Mouse (Mus musculus) heart, postnatal 0 days (tissue): Measurements from ENCODE around the gene Gapvd1. TPM values are rescaled to one million over a fixed set of nuclear protein-coding genes. Genes with fewer than 3 reads are reported as not detected.

ENCODE experiments used
- ATAC-seq: fragments of 200-750 bp; cut with Nextera tagmentation; 2 replicates; pipeline ENCODE4 v1.8.0; 2017; ENCODE audit warnings: low read depth, moderate number of reproducible peaks, moderate library complexity; ENCODE audit not compliant: insufficient read depth
- DNase-seq: peaks from one replicate; pipeline ENCODE4 v3.0.0-alpha.2; 2016; ENCODE audit warnings: low spot score
- H3K27ac ChIP-seq: fragments of 300-500 bp; sonication (generic); 2 replicates; pipeline ENCODE4 v1.5.1; 2014; ENCODE audit warnings: low read depth, mild to moderate bottlenecking
- H3K27me3 ChIP-seq: fragments of 300-500 bp; sonication (generic); 2 replicates; pipeline ENCODE4 v1.6.1; 2014; ENCODE audit warnings: low read length, mixed read lengths; ENCODE audit not compliant: control insufficient read depth, insufficient read depth
- H3K36me3 ChIP-seq: fragments of 300-500 bp; sonication (generic); replicated peaks from 2 replicates; pipeline ENCODE4 v1.6.1; 2014; ENCODE audit warnings: low read length, mixed read lengths; ENCODE audit not compliant: control insufficient read depth, insufficient read depth
- H3K4me1 ChIP-seq: fragments of 300-500 bp; sonication (generic); 2 replicates; pipeline ENCODE4 v1.6.1; 2014; ENCODE audit warnings: antibody characterized with exemption; ENCODE audit not compliant: control insufficient read depth, insufficient read depth
- H3K4me2 ChIP-seq: fragments of 300-500 bp; sonication (generic); 2 replicates; pipeline ENCODE4 v1.6.1; 2014; ENCODE audit warnings: low read depth, mild to moderate bottlenecking, low read length, moderate library complexity
- H3K4me3 ChIP-seq: fragments of 300-500 bp; sonication (generic); 2 replicates; pipeline ENCODE4 v1.5.1; 2014; ENCODE audit warnings: low read depth, low read length
- H3K9ac ChIP-seq: fragments of 300-500 bp; sonication (generic); replicated peaks from 2 replicates; pipeline ENCODE4 v1.6.1; 2014; ENCODE audit warnings: low read depth, low read length, mixed read lengths
- H3K9me3 ChIP-seq: fragments of 300-500 bp; sonication (generic); replicated peaks from 2 replicates; pipeline ENCODE4 v1.6.1; 2016; ENCODE audit warnings: low read length; ENCODE audit not compliant: control insufficient read depth
- CTCF ChIP-seq: IDR thresholded peaks from 2 replicates; pipeline ENCODE4 v1.5.1; 2016; ENCODE audit warnings: antibody characterized with exemption, control low read depth, low read depth
- EP300 ChIP-seq: IDR thresholded peaks from 2 replicates; pipeline ENCODE4 v1.6.1; 2016; ENCODE audit warnings: antibody characterized with exemption, low read depth
- WGBS: fragments of 180-500 bp; shearing (Covaris S2); extraction: QIAGEN DNeasy Blood & Tissue Kit; methylation state at CpG from one replicate; pipeline ENCODE4 v1.1.7; 2014; 5-methylcytosine and 5-hydroxymethylcytosine counted together
- polyA plus RNA-seq: library from polyadenylated mRNA; unstranded; fragments of >200 nt; fragmentation: Nextera tagmentation; extraction: Ambion mirVana; gene quantifications from 2 replicates; pipeline ENCODE4 v1.2.1, GENCODE M21; 2015
- total RNA-seq: library from RNA; depleted of rRNA; stranded (reverse); fragments of >200 nt; gene quantifications from 2 replicates; pipeline ENCODE4 v1.2.3, GENCODE M21; 2014; ENCODE audit warnings: low replicate concordance; rRNA removed

The Gapvd1 gene
- total and polyA plus RNA-seq, 2 experiments from 2014 or later: 29.7 to 43.4 TPM

GRCm38 (mm10) chr2:34632051-34632450 is 123.0 kb downstream of the Gapvd1 start:
- Histone ChIP-seq H3K4me3 (no peak overlapping the region), H3K27ac (no peak overlapping the region), H3K4me1 (no peaks in the 10 kb centered on the region), H3K36me3 (no peaks in the 10 kb centered on the region), H3K9ac (no peak overlapping the region), H3K9me3 (no peaks in the 10 kb centered on the region), H3K27me3 (no peaks in the 10 kb centered on the region), H3K4me2 (no peak overlapping the region)
- no peak for ATAC-seq
- 80% methylated on average over 12 of the region's 12 CpGs for WGBS
- no peak for TF ChIP-seq CTCF
- no peak for TF ChIP-seq EP300
- no peak for DNase-seq

GRCm38 (mm10) chr2:34630445-34630844 is 124.6 kb downstream of the Gapvd1 start:
- DNase-seq (no peak), ATAC-seq (no peak)
- Histone ChIP-seq H3K4me1 (no peaks in the 10 kb centered on the region), H3K36me3 (0 out of 2 replicates have a peak, but pooled peaks cover 4% of the 10 kb centered on the region), H3K4me2 (no peak overlapping the region), H3K9ac (no peak overlapping the region), H3K27me3 (no peaks in the 10 kb centered on the region), H3K4me3 (no peak overlapping the region), H3K9me3 (no peaks in the 10 kb centered on the region), H3K27ac (no peak overlapping the region)
- TF ChIP-seq EP300 (no peak), CTCF (no peak)
- WGBS: 88% methylated on average over 6 of the region's 6 CpGs

DNA sequence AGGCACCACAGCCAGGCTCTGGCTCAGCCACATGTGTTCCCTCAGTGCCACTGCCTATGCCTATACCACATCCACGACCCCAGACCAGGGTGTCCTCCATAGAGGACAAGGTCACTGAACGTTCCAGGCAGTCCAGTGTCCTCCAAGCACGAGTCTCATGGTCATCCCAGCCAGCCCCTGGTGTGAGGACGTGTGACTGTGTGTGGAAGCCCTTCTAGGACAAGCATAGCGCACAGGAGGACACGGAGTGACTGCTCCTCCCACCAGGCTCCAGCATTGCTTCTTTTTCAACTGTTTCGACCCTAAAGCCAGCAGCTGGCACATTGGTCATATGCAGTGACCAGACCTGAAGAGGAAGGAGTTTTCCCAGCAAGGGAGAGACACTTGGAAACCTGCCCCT is 125.3 kb downstream of the Gapvd1 start:
- 0 out of 2 replicates have a peak, but pooled peaks have one; percentile 35 for ATAC-seq
- no peak overlapping the region for H3K4me2 ChIP-seq
- no peaks in the 10 kb centered on the region for H3K4me1 ChIP-seq
- H3K36me3 ChIP-seq: 0 out of 2 replicates have a peak, but pooled peaks cover 10% of the 10 kb centered on the region
- no peaks in the 10 kb centered on the region for H3K27me3 ChIP-seq
- H3K9ac ChIP-seq: no peak overlapping the region
- TF ChIP-seq CTCF (no peak), EP300 (no peak)
- WGBS: 47% methylated on average over 7 of the region's 7 CpGs
- no peak for DNase-seq
- no peak overlapping the region for H3K4me3 ChIP-seq
- H3K27ac ChIP-seq: no peak overlapping the region
- H3K9me3 ChIP-seq: no peaks in the 10 kb centered on the region

GRCm38 (mm10) chr2:34628903-34629540 is 126.0 kb downstream of the Gapvd1 start:
- ATAC-seq (no peak), DNase-seq (no peak)
- H3K4me1 ChIP-seq: no peaks in the 10 kb centered on the region
- H3K27ac ChIP-seq: no peak overlapping the region
- no peak overlapping the region for H3K4me3 ChIP-seq
- H3K27me3 ChIP-seq: no peaks in the 10 kb centered on the region
- 0 out of 2 replicates have a peak, but pooled peaks cover 11% of the 10 kb centered on the region for H3K36me3 ChIP-seq
- TF ChIP-seq CTCF (no peak), EP300 (no peak)
- no peak overlapping the region for H3K4me2 ChIP-seq
- H3K9ac ChIP-seq: no peak overlapping the region
- 41% methylated on average over 4 of the region's 4 CpGs for WGBS
- H3K9me3 ChIP-seq: no peaks in the 10 kb centered on the region

DNA sequence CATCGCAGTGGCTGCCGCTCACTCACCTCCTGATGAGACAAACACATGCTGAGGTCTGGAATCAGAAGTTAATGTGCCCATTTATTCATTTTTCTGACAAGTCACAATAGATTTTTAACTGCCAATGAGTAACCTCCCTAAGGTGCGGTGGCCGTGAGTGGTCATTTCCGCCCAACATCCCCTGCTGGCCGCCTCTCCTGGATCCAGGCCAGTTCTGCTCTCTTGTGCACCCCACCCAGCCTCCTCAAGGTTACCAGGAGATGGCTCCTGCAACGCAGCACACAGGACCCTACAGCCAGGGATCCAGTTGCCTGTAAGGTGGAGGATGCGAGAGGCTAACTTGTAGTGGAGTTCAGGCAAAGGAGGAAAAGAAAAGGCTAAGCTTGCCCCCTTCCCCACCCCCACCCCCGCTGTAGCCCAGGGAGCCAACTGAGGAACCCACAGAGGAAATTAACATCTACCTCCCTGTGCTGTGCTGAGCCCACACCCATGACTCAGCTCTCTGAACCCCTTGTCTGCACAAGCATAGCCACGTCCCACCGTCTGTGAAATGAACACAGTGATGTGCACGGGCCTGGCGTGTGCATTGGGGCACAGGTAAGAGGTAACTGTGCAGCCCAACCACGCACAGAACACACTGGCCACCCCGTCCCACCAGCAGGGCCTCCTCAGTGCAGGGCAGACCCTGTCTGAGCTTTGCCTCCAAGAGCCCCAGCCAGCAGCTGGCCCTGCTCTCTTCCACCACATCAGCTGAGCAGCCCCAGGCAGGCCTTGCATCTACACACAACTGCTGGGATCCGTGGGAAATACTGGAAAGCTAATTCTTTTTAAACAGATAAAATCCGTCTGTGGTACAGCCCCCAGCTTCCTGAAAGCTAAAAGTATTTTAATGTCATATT is 127.5 kb downstream of the Gapvd1 start:
- H3K27ac ChIP-seq: no peak overlapping the region
- no peak for DNase-seq
- ATAC-seq: no peak

More for the DNA sequence above, 127.5 kb downstream of the Gapvd1 start:
- Histone ChIP-seq H3K4me2 (no peak overlapping the region), H3K4me3 (no peak overlapping the region), H3K9me3 (no peaks in the 10 kb centered on the region), H3K27me3 (no peaks in the 10 kb centered on the region), H3K36me3 (0 out of 2 replicates have a peak, but pooled peaks cover 21% of the 10 kb centered on the region), H3K4me1 (no peaks in the 10 kb centered on the region), H3K9ac (no peak overlapping the region)
- WGBS: 66% methylated on average over 17 of the region's 17 CpGs
- TF ChIP-seq EP300: no peak
- TF ChIP-seq CTCF: no peak

Other genes with a start within 250 kb of the Gapvd1 start
- 160 and 175 TPM in 2 replicates for gene Hspa5, start 16.7 kb upstream of the Gapvd1 start, total RNA-seq
- gene Hspa5, start 16.7 kb upstream of the Gapvd1 start, polyA plus RNA-seq: 348 and 437 TPM in 2 replicates
- gene Rabepk, start 44.7 kb upstream of the Gapvd1 start, total RNA-seq: 18.6 and 31.0 TPM in 2 replicates
- 20.1 and 22.1 TPM in 2 replicates for gene Rabepk, start 44.7 kb upstream of the Gapvd1 start, polyA plus RNA-seq
- gene Fbxw2, start 71.1 kb upstream of the Gapvd1 start, total RNA-seq: 73.8 and 75.8 TPM in 2 replicates
- 51.9 and 52.3 TPM in 2 replicates for gene Fbxw2, start 71.1 kb upstream of the Gapvd1 start, polyA plus RNA-seq
- not detected in 2 replicates for gene Gm34653, start 77.8 kb upstream of the Gapvd1 start, total RNA-seq
- not detected in 2 replicates for gene Gm34653, start 77.8 kb upstream of the Gapvd1 start, polyA plus RNA-seq
- 0.19 TPM in 1 of 2 replicates, not detected in the other for gene Cutal, start 119.2 kb upstream of the Gapvd1 start, total RNA-seq
- 0.25 and 0.32 TPM in 2 replicates for gene Cutal, start 119.2 kb upstream of the Gapvd1 start, polyA plus RNA-seq
- gene Psmd5, start 119.7 kb upstream of the Gapvd1 start, total RNA-seq: 16.5 and 28.6 TPM in 2 replicates
- gene Psmd5, start 119.7 kb upstream of the Gapvd1 start, polyA plus RNA-seq: 37.2 and 37.9 TPM in 2 replicates
- 2.4 and 5.7 TPM in 2 replicates for gene Phf19, start 158.8 kb upstream of the Gapvd1 start, total RNA-seq
- 1.0 and 1.6 TPM in 2 replicates for gene Phf19, start 158.8 kb upstream of the Gapvd1 start, polyA plus RNA-seq
- 0.23 and 0.73 TPM in 2 replicates for gene Traf1, start 206.5 kb upstream of the Gapvd1 start, total RNA-seq
- gene Traf1, start 206.5 kb upstream of the Gapvd1 start, polyA plus RNA-seq: 1.1 TPM in 2 replicates